Mouse (Mus musculus): ENCODE data around the gene LTO1. TPM values are rescaled to one million over a fixed set of nuclear protein-coding genes. Genes with fewer than 3 reads are reported as not detected.
"Not testable (repeated sequence)": the region's sequence is repeated elsewhere in the genome, so short reads cannot be mapped to it uniquely, and the experiment has no call there.

Gene LTO1
- 48.1 and 48.3 TPM in 2 replicates for polyA plus RNA-seq (2012; rRNA removed)

DNA sequence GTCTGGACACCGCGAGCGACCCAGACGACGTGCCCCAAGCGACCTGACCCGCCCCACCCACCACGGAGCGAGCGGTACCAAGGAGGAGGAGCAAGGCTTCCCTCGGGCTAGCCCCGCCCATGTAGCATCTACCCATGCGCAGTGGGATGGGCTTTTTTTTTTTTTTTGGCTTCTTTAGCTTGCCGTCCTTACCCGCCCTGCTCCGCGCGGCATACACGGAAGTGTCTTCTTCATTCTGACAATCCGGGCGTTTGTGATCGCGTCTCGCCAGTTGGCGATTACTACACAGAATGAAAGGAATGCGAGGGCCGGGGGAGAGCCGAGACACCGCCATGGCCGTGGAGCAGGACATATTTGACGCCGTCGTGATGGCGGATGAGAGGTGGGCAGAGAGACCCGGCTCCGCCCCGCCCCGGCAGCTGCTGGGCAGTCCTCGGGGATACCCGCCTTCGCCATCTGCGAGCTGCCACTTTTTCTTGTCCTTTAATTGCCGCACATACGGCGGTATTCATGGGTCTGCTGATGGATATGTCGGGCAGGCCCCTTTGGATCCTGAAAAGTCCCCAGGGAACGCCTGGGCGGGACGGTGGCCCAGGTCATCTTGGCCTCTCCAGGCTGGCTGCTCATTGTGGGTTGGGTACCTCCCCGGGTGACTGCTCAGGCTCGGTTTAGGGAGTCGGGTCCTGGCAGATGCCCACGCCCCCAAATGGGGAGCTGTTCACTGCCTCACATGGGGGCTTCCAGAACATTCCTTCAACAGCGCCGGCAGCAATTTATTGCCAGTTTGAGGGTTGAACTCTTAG, at the start of gene LTO1:
Gene LTO1, plus strand, starts transcription at position 153 of the 803 bp plus-strand sequence.
- peak; percentile 70 for DNase-seq (ENCODE audit: low spot score)

DNA sequence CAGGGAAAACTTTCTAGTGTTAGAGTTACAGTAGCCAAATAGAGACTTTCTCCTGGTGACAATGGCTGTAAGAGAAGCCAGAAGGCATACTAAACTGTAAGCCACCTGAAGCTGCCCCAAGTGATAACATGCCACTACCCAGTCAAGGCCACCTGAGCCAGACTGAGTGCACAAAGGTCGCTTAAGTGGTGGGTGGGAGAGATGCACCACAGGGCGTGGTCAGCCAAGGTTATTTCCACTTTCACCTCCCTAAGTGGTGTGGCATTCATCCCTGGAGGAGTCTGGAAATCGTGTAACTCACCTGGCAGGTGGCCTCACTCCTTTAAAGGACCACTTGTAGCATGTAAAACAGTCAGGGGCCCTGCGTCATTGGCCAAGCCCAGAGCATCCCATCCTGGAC, 47.7 kb upstream of the LTO1 start:
- DNase-seq (ENCODE audit: low spot score): no peak

DNA sequence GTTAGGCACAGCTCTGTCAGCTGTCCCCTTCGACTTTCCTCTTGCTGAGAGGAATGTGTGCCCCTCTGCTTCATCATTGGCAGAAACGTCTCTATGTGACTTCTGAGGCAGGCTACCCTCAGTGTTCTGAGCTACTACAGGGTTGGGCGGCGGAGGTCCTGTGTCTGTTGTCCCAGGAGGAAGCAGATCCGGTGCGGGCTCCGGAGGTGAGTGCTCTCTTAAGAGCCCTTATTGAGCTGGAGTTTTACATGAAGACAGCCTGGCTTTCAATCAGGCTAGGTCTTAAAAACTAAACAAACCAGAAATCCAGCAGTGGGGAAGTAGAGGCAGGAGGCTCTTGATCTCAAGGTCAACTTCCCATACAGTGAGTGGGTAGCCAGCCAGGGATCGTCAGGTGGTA, 47.3 kb upstream of the LTO1 start:
- no peak for DNase-seq (ENCODE audit: low spot score)

DNA sequence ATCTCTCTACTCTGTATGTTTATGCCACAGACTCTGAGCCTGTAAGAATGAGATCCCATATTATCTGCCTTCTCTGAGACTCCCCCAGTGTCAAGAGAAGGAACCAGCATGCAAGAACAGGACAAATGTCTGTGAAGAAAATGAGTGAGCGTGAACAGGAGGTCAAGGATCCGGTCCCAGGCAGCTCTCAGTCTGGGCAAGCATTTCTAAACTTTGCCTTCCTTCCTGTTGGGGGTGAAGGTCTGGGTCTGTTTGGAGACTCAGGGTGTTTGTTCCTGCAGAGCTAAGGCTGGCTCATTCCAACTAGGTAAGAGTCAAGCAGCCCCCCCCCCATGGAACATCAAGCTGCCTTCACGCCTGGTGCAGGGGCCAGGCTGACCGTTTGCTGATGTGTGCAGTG, 42.5 kb upstream of the LTO1 start:
- DNase-seq (ENCODE audit: low spot score): no peak

DNA sequence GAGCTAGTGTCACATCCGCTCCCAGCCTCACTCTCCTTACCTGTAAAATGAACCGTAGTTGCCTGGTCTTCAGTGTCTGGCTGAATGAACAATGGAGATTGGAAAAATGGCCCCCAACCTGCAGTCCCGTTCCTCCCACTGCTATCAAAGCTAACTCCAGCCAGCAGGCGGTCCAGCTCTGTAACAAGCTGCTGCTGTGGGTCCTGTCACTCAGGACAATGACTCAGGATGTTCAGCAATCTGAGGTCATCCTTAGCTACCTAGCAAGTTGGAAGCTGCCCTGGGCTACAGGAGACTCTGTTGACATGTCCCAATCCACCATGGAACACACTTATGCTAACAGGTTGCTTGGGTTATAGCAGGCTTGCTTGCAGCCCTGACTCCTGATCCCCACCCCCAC, 41.7 kb upstream of the LTO1 start:
- DNase-seq (ENCODE audit: low spot score): no peak

DNA sequence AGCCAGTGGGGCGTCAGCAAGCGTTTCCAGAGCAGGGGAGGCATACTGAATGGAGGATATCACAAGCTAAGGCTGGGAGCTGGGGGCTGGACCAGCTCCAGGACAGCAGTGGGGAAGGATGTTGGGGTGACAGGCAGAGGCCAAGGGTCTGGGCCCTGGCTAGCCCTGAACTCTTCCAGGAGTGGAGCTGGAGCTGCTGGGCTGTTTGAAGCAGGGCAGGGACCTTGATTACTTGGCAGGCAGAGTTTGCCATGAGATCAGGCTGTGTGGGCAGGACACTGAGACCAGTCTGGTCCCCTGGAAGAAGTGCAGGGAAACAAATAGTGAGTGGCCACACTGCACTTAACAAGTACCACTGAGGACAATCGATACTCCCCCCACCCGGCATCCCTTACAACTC, 40.7 kb upstream of the LTO1 start:
- DNase-seq (ENCODE audit: low spot score): no peak

DNA sequence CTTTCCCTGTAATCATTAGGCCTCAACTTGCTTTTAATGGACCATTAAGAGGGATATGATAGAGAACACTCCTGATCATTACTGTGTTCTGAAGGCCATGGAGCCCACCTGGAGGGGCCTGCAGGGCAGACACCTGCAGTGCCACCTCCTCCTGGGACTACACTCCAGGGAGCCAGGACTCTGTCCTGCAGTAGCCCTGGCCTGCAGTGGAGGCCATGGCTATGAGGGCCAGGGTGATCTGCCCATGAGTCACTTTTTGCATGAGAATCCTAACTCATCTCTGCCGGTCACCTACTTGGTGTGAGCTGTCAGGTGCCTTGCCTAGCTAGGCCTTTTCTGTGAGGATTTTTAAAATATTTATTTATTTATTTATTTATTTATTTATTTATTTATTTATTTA, 36.5 kb upstream of the LTO1 start:
- DNase-seq (ENCODE audit: low spot score): no peak

DNA sequence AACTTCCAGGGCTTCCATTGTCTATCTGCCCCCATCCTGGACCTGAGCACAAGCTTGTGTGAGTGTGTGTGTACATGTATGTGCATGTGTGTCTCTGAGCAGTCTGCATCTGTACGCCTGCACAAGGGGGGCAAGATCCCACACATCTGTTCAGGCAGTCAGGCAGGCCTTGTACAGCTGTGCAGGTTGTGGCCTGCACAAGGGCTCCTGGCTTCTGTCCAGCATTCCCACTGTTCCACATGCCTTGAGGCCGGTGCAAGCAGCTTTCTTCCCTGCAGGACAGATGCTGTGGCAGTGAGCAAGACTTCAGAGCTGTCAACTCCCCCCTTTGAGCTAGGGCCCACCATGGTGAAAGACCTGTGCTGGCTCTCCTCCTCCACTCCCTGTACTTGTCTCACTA, 31.8 kb upstream of the LTO1 start:
- DNase-seq (ENCODE audit: low spot score): no peak

DNA sequence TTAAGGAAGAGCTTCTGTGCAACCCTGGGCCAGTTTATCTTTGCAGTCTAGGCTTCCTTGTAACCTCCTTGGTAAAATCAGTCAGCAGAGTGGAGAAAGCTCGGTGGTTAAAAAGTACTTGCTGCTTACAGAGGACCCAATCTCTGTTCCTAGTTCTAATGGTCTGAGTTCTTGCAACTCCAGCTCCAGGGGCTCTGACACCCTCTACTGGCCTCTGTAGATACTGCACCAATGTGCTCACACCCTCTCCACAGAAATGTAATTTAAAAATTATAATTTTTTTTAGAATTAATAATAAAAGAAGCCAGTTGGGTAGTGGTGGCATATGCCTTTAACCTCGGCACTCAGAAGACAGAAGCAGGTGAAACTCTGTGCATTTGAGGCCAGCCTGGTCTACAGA, 27.2 kb upstream of the LTO1 start:
- no peak for DNase-seq (ENCODE audit: low spot score)

DNA sequence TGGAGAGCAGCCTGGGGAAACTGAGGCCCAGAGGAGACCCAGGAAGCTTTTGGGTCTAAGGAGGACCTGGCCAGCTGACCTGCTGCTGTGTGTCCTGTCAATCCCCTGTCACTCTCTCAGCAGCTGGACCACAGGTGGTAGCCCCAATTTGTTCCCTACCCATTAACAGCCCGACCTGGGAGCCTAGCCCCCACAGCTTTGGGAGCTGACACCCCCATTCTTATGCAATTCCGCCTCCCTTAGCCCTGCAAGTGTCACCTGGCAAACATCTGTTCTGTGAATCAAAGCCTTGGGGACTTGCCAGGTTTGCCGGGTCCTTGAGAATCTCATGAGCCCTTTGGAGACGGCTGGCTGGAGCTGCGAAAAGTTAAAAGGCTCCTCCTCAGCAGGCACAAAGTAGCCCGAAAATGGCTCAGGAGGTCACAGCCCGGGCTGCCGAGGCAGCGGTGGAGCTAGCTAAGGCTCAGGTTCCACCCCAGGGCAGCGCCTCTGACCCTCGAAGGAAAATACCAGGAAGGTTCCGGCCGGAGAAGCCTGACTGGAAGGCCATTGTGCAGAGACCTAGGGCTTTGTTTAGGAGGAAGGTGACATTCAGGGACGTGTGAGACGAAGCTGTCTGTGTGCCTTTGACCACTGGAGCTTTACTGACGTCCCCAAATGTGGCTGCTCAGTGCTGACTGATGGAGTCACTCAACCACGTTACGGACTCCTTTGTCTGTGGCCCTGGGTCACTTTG, 26.2 kb upstream of the LTO1 start:
- DNase-seq (ENCODE audit: low spot score): no peak

DNA sequence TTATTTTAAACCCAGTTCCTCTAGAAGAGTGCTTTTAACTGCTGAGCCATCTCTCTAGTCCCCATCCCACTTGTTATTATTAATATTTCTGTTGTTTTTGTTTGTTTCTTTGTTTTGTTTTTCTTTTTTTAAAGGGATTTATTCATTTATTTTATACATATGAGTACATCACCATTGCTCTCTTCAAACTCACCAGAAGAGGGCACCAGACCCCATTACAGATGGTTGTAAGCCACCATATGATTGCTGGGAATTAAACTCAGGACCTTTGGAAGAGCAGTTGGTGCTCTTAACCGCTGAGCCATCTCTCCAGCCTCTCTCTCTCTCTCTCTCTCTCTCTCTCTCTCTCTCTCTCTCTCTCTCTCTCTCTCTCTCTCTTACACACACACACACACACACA, 24.2 kb upstream of the LTO1 start:
- DNase-seq (ENCODE audit: low spot score): not testable (repeated sequence)

DNA sequence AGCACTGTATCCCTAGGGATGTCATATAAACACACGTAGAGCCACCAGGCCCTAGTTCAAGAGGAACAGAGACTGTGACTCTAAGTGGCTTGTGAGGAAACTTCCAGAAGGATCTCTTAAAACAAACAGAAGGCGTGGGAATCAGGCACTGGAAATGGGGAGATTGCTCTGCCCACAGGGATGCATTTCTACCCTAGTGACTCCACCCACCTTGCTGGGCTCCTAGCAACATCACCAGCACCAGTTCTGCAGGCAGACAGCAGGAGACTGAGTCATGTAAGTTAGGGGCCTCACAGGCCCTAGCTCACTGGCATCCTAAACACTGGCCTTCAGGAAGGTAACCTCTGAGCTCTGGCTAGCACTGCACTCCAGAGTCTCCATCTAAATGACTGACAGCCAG, 23.0 kb upstream of the LTO1 start:
- no peak for DNase-seq (ENCODE audit: low spot score)

DNA sequence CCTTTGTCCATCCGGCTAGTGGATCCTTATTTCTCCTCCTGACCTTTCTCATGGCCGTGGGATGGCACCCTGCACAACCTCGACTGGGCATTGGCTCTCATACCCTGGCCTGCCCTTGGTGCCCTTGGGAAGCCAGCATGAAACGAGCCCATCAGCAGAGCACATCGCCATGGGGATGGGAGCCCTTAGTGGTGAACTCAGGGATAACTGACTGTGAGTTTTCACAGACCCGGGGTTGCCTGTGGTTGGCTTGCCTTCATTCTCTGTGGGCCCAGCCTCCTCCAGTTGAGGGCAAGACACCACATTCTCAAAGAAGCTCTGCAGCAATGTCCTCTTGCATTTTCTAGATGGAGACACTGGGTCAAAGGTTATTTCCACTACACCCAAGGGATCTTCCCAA, 22.6 kb upstream of the LTO1 start:
- DNase-seq (ENCODE audit: low spot score): no peak

DNA sequence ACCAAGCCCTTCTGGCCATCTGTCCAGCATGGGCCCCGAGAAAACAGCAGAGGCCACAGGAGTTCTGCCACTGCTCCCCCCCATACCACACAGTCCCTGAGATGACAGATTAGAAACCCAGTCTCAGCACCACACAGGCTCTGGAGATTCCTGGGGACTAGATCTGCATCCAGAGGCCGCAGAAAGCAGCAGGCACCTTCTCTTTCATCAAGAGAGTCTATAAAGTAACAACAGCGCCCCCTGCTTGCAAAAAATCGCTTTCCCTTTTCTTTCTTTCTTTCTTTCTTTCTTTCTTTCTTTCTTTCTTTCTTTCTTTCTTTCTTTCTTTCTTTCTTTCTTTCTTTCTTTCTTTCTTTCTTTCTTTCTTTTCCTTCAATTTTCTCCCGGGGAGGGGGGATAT, 20.7 kb upstream of the LTO1 start:
- DNase-seq (ENCODE audit: low spot score): no peak

DNA sequence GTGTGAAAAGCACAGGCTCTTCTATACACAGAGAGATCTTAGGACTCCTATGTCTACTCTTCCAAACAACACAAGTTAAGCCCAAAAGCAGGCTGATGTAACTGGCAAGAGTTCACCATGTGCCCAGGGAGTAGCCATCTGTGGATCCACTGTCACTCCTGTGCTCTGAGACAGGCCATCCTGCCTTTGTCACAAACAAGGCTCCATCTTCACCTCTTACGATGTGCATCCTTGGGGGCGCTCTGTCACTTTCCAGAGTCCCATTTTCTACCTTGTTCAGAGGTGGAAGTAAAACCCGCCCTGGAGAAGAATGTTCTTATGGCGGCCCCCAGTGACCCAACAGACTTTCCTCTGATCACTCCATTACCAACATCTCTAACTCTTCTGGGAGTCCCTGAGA, 20.2 kb upstream of the LTO1 start:
- no peak for DNase-seq (ENCODE audit: low spot score)

DNA sequence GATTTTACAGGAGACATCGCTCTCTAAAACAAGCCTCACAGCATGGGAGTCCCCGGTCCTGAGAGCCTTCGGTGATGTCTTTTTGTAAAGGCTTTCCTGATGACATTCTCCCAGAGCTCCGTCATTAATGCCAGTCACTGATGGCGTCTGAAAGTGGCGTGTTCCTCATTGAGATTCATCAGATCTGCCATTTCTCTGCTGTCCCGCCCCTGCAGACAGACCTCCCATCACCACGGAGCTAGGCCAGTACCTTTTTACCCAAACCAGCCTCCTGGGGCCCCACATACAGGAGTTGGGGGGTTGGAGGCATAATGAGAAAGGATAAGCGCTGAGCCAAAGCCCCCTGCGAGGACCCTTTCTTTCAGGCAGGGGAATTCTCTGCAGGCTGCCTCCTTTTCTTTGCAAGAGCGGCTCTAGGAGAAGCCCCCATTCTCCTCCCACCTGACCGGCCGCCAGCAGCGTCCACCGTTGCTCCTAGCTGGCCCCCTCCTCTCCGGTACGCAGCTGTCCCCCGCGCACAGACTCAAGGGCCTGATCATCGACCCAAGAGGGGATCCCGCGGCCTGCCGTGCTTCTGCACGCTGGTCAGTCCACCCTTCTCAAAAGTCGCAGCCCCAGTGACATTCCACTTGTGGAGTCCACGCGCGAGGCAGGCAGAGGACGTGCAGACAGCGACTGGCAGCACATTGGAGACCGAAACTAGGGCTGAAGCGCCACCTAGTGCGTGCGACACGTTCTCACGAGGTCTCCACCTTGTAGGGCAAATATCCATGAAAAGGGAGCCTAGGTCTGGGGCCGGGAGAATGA, 19.4 kb upstream of the LTO1 start:
- no peak for DNase-seq (ENCODE audit: low spot score)

DNA sequence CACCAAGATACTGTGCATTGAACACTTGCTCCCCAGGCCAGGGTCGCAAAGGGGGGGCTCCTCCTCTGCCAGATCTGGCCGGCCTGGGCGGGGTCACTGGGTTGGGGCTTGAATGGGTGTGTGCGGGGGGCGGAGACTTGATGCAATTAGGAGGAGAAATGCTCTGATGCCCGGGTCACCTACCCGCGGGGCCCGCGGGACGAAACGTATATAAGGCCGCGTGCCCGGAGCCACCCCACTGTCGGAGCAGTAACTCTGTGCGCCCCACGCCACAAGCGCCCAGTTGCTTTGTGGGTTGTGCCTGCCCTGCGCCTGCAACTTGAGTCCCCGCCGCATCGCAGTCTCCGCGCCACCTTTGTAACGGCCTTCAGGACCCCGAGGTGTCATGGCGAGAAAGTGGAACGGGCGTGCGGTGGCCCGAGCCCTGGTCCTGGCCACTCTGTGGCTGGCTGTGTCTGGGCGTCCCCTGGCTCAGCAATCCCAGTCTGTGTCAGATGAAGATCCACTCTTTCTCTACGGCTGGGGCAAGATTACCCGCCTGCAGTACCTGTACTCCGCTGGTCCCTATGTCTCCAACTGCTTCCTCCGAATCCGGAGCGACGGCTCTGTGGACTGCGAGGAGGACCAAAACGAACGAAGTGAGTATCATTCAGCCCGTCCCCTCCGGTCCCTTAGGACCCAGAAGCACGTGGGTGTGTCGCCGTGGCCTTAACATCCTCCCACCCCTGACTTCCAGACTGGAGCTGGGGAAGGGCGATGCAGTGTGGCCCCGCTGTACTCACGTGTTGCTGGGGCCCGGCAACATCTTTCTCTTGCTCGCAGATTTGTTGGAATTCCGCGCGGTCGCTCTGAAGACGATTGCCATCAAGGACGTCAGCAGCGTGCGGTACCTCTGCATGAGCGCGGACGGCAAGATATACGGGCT, 18.3 kb upstream of the LTO1 start, which contains the start of gene Fgf15:
Gene Fgf15, plus strand, starts transcription at position 238 of the 925 bp plus-strand sequence.
- DNase-seq (ENCODE audit: low spot score): no peak

DNA sequence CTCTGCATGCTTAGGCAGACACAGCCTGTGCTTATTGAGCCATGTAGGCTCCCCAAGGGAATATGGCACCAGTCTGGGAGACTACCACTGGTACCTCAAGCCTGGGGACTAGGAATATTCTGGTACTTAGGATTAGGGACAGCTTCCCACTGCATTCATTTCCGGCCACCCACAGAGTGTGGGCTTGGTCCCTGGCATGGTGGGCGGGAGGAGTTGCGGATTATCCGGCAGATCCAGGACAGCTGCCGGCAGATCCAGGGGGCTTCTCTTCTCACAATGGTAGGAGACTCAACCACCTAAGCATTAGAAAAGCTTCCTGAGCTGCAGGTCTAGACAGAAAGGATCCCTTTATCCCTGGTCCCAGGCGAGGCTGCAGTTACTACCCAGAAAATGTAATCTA, 16.4 kb upstream of the LTO1 start:
- DNase-seq (ENCODE audit: low spot score): no peak

DNA sequence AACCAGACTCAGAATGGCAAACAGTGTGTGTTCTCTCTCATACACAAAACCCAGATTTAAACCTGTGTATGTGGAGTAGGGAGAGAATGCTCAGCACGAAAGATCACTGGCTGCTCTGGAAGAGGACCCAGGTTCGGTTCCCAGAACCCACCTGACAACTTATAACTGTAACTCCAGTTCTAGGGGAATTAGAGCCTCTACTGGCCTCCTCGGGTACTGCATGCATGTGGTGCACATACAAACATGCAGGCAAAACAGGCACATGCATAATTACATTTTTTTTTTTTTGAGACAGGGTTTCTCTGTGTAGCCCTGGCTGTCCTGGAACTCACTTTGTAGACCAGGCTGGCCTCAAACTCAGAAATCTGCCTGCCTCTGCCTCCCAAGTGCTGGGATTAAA, 9.4 kb upstream of the LTO1 start:
- not testable (repeated sequence) for DNase-seq (ENCODE audit: low spot score)

DNA sequence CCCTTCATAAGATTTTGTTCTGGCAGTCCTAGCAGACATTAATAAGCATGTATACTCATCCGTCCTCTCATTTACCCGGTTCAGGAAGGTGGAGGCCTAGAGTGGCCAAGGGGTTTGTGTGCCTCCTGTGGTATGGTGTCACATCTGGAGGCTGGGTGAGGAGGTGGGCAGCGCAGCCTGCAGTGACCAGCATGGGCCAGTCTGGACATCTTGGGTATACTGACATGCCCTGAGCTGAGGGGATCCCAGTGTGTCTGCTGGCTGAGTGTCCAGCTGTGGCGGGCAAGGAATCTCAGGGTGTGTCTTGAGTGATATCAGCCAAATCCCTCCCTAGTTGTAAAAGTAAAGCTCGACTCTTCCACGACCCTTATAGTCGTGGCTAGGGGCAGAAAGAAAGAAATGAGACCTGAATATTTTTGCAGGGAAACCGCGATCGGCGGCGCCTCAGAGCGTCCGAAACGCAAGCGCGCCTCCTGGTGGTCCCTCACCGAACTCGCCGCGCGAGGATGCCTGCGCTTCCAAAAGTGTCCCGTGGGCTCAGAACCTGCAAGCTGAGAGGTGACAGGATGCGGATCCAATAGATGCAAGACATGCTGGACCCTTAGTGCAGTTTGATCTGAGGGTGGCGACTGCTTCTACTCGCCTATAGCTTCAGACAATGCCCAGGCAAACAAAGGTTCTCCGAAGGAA, 8.0 kb upstream of the LTO1 start:
- DNase-seq (ENCODE audit: low spot score): no peak

DNA sequence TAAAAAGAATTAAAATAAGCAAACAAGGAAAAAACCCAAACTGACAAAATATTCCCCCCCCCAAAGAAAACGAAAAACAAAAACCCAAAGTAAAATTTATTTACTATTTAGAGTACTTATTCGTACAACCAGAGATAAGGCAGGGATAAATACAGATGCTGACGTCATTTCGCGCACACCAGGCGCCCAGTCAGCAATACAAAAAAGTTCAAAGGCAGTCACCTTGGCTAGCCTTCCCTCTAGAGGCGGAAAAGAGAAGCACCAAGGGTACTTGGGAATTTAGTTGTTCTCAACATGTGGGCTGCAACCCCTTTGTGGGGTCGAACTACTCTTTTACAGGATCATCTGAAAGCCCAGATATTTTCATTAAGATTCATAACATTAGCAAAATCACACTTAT, 7.1 kb upstream of the LTO1 start:
- DNase-seq (ENCODE audit: low spot score): no peak

All from urinary bladder, adult 2 months (tissue).